Mouse (Mus musculus) frontal cortex, postnatal 36 days (tissue): ENCODE measurements around the gene Haspin.

Source experiments
- DNase-seq, 2 experiments: peaks; one replicate each; pipeline ENCODE4 v3.0.0; 2022; ENCODE audit warnings: low spot score in 2 of 2

The Haspin gene

DNA sequence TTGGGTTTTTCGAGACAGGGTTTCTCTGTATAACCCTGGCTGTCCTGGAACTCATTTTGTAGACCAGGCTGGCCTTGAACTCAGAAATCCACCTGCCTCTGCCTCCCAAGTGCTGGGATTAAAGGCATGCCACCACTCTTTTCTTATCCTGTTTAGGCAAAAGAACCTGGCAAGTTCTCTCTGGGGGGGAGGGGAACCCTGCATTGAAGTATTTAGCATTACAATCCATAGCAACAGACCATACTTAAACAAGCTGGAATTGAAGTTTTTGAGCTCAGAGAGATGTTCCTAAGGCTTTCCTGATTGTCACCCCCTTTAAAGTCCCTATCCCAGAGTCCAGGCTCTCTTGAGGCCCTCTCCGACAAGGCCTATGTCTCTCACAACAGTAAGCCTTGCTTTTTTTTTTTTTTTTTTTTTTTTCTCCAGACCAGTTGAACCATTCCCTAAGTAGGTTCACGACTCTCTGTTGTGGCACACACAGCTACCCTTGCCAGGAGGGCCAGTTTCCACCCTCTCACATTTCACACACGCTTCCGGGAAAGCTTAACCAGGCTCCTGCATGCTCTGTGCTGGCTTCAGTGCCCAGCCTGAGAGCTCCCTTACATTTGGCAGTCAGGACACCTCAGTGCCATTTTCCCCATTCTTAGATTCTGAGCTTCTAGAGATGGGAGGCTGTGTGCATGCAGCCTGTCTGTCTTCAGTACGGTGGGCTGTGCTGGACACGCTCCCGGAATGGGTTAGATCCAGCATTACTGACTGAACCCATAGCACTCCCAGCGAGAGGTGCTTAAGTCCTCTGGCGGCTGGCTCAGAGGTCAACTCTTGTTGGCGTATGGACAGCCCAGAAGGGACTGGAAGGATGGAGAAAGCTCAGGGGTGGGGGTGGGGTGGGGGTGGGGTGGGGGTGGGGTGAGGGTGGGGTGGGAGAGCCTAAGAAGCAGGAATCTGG is 8.2 kb upstream of the Haspin start:
- DNase-seq: no peak

- no peak for DNase-seq
Measured at GRCm38 (mm10) chr11:73144261-73144681, 6.2 kb upstream of the Haspin start.

DNA sequence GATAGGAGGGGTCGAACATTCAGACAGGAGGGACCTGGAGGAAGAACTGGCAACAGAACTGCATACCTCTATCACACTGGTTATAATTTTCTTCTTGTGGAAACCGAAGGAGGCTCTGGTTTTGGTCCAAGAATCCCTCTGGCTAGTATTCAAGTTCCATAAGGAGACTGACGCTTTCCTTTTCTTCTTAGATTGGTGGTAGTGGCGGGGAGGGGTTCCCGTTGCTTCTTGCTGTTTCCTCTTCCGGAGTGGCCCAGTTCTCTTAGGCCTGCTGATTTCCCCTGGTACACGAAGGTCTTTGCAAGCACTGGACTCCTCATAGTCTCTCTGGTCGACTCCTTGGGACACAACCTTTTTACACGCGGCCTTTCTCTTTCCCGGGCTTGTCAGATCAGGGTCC is 978 bp downstream of the Haspin start:
- no peak for DNase-seq

DNA sequence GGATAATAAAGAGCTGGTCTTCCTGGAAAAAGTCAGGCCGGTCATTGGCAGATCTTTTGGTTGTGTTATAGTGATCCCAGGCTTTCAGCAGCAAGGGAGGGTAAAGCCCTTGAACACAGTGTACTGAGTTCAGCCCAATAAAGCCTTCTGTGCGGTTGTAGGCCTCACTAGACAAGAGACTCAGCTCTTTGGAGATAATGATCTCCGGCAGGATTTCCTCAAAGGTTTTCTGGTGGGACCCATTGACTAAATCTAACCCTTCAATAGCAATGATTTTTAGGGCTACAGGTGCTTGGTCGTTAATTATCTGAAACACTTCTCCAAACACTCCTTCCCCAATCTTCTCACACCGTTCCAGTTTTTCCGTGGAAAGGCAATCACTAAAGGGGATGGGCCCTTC is 1.5 kb downstream of the Haspin start:
- no peak for DNase-seq

- DNase-seq: no peak
Measured at GRCm38 (mm10) chr11:73134222-73134621, 3.9 kb downstream of the Haspin start.

DNA sequence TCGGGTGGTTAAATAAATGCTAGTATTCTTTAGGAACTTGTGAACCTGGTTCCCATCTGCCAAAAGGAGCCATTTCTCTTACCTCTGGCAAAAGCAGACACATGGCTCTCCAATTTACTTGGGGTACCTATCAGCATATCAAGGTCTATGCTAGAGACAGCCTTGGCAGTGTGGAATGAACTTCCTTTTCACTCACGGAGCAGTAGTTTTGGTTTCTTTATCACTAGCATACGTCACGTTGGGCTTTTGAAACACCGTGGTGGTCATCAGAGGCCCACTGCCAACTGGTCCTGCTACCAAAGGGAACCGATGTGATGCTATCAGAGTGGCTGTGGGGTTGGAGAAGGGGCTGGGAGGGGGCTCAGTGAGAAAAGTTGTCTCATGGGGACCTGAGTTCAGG is 5.1 kb downstream of the Haspin start:
- DNase-seq: no peak

DNA sequence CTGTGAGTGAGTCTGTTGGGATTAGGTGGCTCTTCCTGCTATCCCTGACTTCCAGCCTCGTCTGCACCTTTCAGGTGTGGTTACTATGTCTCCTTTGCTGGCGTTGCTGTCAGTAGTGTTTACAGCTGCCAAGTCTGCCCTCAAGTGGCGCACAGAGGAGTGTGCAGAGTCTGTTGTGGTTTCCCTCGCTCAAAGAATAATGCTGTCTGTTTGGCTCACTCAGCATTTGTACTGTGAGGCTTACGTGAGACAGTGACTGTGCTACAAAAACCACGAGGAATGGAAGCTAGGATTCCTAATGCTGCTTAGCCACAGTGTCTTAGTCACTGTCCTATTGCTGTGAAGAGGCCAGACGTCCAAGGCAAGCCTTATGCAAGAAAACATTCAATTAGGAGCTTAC is 7.1 kb downstream of the Haspin start:
- peak; percentile 11 to 33 for DNase-seq

GRCm38 (mm10) chr11:73126495-73126894 is 11.6 kb downstream of the Haspin start:
- no peak for DNase-seq

DNA sequence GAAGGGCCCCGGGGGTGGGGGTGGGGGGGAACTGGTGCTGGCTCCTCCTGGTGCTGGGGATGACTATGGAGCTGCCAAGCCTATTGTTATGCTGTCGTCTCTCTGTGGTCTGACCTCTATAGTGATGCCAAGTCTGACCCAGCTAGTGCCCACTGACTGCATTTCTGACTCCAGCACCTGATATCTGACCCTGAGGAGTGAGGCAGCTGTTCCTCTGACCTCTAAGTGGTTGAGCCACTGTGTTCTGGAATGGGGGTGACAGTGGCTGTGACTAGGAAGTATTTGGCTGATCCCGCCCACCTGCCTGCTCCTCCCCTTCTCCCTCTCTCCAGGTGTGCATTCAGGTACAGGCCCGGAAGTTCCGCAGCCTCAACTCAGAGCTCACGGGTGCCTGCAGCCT is 26.7 kb downstream of the Haspin start:
- no peak for DNase-seq

GRCm38 (mm10) chr11:73109941-73110340 is 28.2 kb downstream of the Haspin start:
- DNase-seq: no peak

DNA sequence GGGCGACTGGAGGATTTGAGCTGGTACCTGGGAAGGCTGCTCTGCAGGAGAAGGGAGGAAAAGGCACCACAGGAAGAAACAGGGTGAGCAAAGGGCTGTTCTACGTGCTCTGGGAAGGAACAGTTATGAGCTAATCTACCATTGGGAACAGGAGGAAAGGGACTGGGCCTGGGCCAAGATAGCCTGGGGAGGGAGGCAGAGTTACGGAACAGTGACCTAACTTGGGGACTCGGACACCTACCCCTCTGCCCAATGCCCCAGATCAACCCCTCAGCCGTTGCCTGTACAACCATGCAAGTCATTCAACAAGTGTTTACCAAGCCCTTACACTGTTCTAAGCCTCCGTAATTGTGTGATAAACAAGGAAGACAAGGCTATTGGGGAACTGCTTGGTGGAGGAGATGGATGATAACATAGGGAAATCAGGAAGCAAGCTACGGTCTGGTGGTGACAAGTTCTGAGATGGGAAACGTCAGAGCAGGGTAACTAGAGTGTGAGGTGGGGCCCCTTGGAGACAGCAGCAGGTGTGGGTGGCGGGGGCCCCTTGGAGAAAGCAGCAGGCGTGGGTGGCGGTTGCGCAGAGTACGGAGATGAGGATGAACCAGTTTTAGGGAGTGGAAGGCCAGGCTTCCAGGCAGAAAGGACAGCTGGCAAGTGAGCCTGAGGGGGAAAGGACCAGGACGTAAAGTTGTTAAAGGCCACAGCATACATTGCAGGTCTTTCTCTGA is 29.0 kb downstream of the Haspin start:
- no peak for DNase-seq

GRCm38 (mm10) chr11:73108195-73108897 is 29.7 kb downstream of the Haspin start:
- no peak for DNase-seq

DNA sequence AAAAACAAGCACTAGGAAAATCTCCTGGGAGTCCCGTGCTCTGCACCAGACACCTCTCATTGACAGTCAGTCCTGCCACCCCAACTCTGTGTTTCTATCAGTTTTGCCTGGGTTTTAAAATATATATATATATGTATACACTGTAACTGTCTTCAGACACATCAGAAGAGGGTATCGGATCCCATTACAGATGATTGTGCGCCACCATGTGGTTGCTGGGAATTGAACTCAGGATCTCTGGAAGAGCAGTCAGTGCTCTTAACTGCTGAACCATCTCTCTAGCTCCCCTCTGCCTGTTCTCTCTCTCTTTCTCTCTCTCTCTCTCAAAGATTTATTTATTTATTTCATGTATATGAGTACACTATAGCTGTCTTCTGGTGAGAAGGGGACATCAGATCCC is 30.7 kb downstream of the Haspin start:
- peak; percentile 33 to 76 for DNase-seq

DNA sequence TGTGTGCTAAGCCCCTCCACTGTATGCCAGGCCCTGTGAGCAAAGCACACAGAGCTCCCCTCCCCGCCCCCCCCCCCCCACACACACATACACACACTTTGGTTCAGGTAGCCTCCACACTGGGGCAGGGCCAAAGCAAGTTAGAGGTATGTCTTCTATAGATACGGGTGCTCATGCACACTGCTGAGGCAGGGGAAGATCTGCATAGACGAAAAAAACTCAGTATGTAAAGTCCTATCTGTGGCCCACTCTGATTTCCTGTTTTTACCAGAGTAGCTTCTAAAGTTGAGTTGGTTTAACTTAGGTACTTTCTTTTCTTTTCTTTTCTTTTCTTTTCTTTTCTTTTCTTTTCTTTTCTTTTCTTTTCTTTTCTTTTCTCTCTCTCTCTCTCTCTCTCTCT is 32.8 kb downstream of the Haspin start:
- DNase-seq: no peak

DNA sequence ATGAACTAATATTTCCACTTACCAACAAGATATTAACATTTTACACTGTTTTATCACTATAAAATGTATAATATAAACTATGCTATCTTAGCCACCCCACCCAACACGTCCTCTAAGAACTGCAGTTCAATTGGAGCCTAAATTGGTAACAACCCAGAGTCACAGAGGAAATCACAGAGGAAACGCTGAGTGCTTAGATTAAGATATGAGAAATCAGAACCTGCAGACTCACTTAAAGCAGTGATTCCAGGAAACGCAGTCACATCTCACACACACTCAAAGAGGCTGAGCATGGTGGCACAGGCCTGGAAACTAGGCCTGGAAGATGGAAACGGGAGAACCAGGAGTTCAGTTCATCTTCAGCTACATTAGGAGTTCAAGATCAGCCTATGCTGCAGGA is 36.8 kb downstream of the Haspin start:
- DNase-seq: no peak

DNA sequence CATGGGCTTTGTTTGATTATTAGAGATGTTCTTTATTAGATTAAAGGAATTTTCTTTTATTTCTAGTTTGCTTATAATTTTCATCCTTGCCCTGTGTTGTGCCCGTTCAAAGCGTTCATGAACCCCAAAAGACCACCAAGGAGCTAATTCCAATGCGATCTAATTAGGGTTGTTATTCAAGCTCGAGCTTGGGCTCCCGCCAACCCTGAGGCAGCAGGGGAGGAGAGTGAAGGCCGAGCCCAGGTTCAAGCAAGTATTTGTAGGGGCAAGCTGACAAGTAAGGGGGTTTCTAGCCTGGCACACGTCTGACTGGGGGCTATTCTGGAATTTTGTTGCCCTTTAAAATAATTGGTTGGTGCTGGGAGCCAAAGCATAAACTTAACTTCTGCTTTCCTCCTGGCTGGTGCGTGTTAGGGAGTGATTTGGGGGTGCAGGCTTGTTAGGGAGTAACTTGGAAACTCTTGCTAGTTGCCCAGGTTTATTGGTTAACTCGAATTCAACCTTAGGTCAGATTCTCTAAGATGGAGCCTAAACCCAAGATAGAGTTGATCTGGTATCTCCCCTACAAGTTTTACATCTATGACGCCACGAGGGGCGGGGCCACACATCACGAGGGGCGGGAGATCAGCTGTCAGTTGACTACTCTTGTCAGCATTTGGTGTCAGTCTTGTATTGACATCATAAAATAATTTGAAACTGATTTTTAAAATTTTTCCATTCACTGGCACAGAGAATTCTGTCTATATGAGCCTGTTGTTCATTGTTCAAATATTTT is 37.9 kb downstream of the Haspin start:
- no peak for DNase-seq

DNA sequence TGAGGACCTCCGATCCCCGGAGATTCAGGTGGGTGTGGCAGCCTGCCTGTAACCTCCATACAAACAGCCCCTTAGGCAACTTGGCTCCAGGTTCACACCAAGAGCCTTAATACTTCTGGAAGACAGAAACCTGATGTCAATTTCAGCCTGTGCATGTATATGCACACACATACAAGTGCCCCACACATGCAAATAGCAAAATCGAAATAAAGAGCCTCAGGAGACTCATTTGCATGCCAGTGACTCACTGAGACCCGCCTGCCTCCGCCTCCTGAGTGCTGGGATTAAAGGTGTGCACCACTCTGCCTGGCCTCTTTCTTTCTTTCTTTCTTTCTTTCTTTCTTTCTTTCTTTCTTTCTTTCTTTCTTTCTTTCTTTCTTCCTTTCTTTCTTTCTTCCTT is 39.2 kb downstream of the Haspin start:
- DNase-seq: no peak

GRCm38 (mm10) chr11:73094231-73094995 is 43.7 kb downstream of the Haspin start:
- no peak for DNase-seq

DNA sequence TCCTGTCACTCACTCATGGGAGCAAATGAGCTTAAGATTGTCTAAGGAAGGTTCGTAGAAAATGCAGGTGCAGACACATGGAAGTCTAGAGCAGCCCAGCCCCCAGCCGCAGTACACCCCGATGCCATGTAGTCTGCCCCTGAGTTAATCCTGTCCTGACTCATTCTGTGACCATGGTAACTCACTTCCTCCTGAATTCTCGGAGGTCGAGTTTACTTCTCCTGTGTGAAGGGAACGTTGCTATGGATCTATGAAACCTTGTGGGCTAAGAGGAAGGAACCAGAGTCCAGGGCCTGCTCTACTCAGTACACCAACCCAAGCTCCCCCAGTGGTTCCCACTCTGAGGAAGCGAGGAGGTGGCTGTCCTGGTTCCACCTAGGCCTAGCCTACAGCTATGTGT is 45.2 kb downstream of the Haspin start:
- no peak for DNase-seq

- no peak for DNase-seq
Measured at GRCm38 (mm10) chr11:73092057-73092456, 46.0 kb downstream of the Haspin start.

- DNase-seq: no peak
Measured at GRCm38 (mm10) chr11:73090826-73091225, 47.3 kb downstream of the Haspin start.
